Mouse (Mus musculus) liver, postnatal 0 days (tissue): ENCODE data around the gene Acacb.

Experiments
- CTCF ChIP-seq: sonication (generic); IDR thresholded peaks from 2 replicates; pipeline ENCODE4 v1.5.1; 2016; ENCODE audit warnings: antibody characterized with exemption, low read depth
- EP300 ChIP-seq: IDR thresholded peaks from 2 replicates; pipeline ENCODE4 v1.6.1; 2016; ENCODE audit warnings: antibody characterized with exemption, low read depth, mild to moderate bottlenecking

- TF ChIP-seq EP300, result no peak
- no peak for TF ChIP-seq CTCF
Observed at GRCm38 (mm10) chr5:114246465-114246864, 100.1 kb downstream of the Acacb start.
